Mouse (Mus musculus) intestine, embryonic 14.5 days (tissue): Measurements from ENCODE around the gene E2f7. TPM values are rescaled to one million over a fixed set of nuclear protein-coding genes. Genes with fewer than 3 reads are reported as not detected.

Experiments
- ATAC-seq: fragments of 200-750 bp; cut with Nextera tagmentation; replicated peaks from 2 replicates; pipeline ENCODE4 v1.8.0; 2017; ENCODE audit warnings: low read depth, moderate number of reproducible peaks, moderate TSS enrichment, moderate library complexity; ENCODE audit not compliant: low FRiP score, low TSS enrichment
- DNase-seq: peaks from one replicate; pipeline ENCODE4 v3.0.0-alpha.2; 2018; ENCODE audit warnings: low spot score
- H3K27ac ChIP-seq: fragments of 300-500 bp; sonication (generic); 2 replicates; pipeline ENCODE4 v1.5.1; 2014; ENCODE audit warnings: low read depth, mild to moderate bottlenecking, control low read depth
- H3K27me3 ChIP-seq: fragments of 300-500 bp; sonication (generic); replicated peaks from 2 replicates; pipeline ENCODE4 v1.6.1; 2014; ENCODE audit warnings: low read length, control low read depth; ENCODE audit not compliant: control insufficient read depth, insufficient read depth
- H3K36me3 ChIP-seq: fragments of 300-500 bp; sonication (generic); 2 replicates; pipeline ENCODE4 v1.6.1; 2014; ENCODE audit warnings: low read length, control low read depth; ENCODE audit not compliant: control insufficient read depth, insufficient read depth
- H3K4me1 ChIP-seq: fragments of 300-500 bp; sonication (generic); replicated peaks from 2 replicates; pipeline ENCODE4 v1.6.1; 2014; ENCODE audit warnings: low read length, control low read depth, mixed read lengths; ENCODE audit not compliant: control insufficient read depth, insufficient read depth
- H3K4me2 ChIP-seq: fragments of 300-500 bp; sonication (generic); 2 replicates; pipeline ENCODE4 v1.6.1; 2014; ENCODE audit warnings: low read length
- H3K4me3 ChIP-seq: fragments of 300-500 bp; sonication (generic); 2 replicates; pipeline ENCODE4 v1.5.1; 2014; ENCODE audit warnings: low read depth, low read length, control low read depth, mixed read lengths
- H3K9ac ChIP-seq: fragments of 300-500 bp; sonication (generic); 2 replicates; pipeline ENCODE4 v1.6.1; 2014; ENCODE audit warnings: mild to moderate bottlenecking, low read length
- H3K9me3 ChIP-seq: fragments of 300-500 bp; sonication (generic); 2 replicates; pipeline ENCODE4 v1.6.1; 2016; ENCODE audit warnings: low read length, control low read depth; ENCODE audit not compliant: control insufficient read depth
- WGBS: fragments of 180-500 bp; shearing (Covaris S2); extraction: QIAGEN DNeasy Blood & Tissue Kit; methylation state at CpG from one replicate; pipeline ENCODE4 v1.1.7; 2014; 5-methylcytosine and 5-hydroxymethylcytosine counted together
- polyA plus RNA-seq: library from polyadenylated mRNA; unstranded; fragments of >200 nt; fragmentation: Nextera tagmentation; extraction: Ambion mirVana; gene quantifications from 2 replicates; pipeline ENCODE4 v1.2.1, GENCODE M21; 2014

Gene E2f7
- polyA plus RNA-seq, 1 experiment from 2014 or later, result 22.2 TPM

GRCm38 (mm10) chr10:110810528-110810927 is 65.3 kb downstream of the E2f7 start:
- Histone ChIP-seq H3K4me1 (no peaks in the 10 kb centered on the region), H3K4me2 (no peak overlapping the region), H3K27ac (no peak overlapping the region), H3K9ac (no peak overlapping the region), H3K36me3 (no peaks in the 10 kb centered on the region), H3K4me3 (no peak overlapping the region), H3K9me3 (no peaks in the 10 kb centered on the region), H3K27me3 (no peaks in the 10 kb centered on the region)
- ATAC-seq (no peak), DNase-seq (no peak)
- 81% methylated on average over 2 of the region's 2 CpGs for WGBS

DNA sequence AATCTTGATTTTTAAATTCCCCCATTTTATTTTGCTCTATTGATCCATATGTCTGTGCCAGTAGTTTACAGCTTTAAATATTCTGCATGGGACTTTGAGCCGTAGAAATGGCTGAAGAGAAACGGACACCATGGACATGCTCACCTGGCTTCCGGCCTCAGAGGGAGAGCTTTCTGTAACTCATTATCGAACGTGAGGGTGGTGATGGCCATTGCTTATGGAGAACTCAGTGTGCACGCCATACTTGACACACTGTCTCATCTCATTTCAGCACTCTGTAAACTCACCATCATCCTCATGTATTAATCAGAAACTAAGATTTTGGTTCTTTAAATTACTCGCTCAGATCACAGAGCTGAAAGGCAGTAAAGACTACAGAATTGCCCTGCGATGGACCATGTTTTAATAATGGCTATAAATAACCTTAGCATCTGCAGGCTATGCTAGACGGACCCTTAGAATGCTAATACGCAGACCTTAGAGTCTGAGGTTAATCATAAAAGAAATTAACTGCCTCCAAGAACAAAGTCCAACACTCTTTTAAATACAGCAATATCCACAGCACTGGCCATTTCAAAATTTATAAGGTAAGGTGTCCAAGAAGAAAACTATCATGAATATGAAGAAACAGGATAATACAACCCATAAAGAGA is 66.1 kb downstream of the E2f7 start:
- no peak for DNase-seq
- no peak overlapping the region for H3K9ac ChIP-seq
- H3K4me1 ChIP-seq, result no peaks in the 10 kb centered on the region
- no peak; the same call in 1 of the 2 replicates for ATAC-seq
- H3K4me3 ChIP-seq, result no peak overlapping the region
- no peaks in the 10 kb centered on the region for H3K27me3 ChIP-seq
- H3K36me3 ChIP-seq, result no peaks in the 10 kb centered on the region
- H3K4me2 ChIP-seq, result no peak overlapping the region
- H3K9me3 ChIP-seq, result no peaks in the 10 kb centered on the region
- no peak overlapping the region for H3K27ac ChIP-seq
- 69% methylated on average over 10 of the region's 10 CpGs for WGBS

DNA sequence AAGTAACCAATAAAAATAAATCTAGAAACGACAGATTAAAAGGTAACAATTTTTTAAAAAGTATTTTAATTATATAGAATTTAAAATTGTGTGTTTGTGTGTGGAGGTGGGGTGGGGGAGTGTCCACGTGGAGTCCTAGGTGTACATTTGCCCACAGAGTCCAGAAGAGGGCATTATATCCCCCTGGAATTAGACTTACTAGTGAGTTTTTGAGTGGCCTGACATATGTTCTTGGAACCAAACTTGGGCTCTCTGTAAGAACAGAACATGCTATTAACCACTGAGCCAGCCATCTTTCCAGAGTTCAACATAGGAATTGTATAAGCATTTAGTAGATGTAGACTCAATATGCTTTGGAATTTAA is 66.6 kb downstream of the E2f7 start:
- Histone ChIP-seq H3K9ac (no peak overlapping the region), H3K4me3 (no peak overlapping the region), H3K4me1 (no peaks in the 10 kb centered on the region), H3K27ac (no peak overlapping the region), H3K9me3 (no peaks in the 10 kb centered on the region), H3K4me2 (no peak overlapping the region), H3K27me3 (no peaks in the 10 kb centered on the region), H3K36me3 (no peaks in the 10 kb centered on the region)
- DNase-seq (no peak), ATAC-seq (no peak; the same call in 1 of the 2 replicates)
- 59% methylated on average over 2 of the region's 2 CpGs for WGBS

DNA sequence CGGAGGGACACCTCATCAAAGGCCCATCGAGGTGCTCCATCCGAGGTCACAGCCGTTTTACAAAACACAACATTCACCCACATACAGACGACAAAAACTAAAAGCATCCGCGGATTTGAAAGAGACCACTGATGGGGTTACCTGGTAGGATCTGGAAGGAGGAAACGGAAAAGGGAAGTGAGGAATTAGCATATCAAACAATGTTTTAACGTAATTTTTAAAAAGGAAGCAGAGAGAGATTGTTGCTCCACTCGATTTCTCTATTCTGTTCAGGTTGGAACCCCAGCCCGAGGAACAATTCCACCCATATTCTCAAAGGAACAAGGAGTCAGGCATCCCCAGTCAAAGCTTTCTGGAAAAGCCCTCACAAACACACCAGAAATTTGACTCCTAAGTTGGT is 75.9 kb downstream of the E2f7 start:
- H3K9me3 ChIP-seq, result no peaks in the 10 kb centered on the region
- H3K4me2 ChIP-seq, result no peak overlapping the region
- H3K9ac ChIP-seq, result no peak overlapping the region
- no peaks in the 10 kb centered on the region for H3K36me3 ChIP-seq
- H3K27me3 ChIP-seq, result no peaks in the 10 kb centered on the region
- WGBS, result 77% methylated on average over 11 of the region's 11 CpGs
- ATAC-seq, result no peak
- DNase-seq, result no peak
- no peak overlapping the region for H3K27ac ChIP-seq
- no peak overlapping the region for H3K4me3 ChIP-seq
- H3K4me1 ChIP-seq, result no peaks in the 10 kb centered on the region

- 87% methylated on average over 3 of the region's 3 CpGs for WGBS
- H3K9me3 ChIP-seq, result no peaks in the 10 kb centered on the region
These were observed 76.5 kb downstream of the E2f7 start for GRCm38 (mm10) chr10:110821692-110822091.

DNA sequence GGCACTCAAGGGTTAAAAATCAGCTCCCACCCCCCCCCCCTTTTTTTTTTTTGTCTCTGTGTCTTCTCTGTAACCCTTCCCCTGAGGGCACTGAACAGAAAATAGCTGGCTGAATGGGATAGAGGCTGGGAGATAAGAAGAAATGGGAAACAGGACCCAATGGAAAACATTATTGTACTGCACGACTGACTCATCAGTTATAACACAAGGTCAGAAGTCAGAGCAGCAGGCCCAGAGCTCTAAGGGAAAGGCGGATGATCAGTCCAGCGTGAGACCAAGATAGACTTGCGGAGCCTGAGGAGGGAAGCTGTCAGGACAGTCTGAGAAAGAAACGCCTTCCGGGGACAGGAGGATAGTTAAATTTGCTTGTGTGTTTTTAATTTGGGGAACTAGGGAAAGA is 87.1 kb downstream of the E2f7 start:
- WGBS, result 39% methylated on average over 6 of the region's 6 CpGs
- Histone ChIP-seq H3K4me2 (no peak overlapping the region), H3K36me3 (no peaks in the 10 kb centered on the region), H3K9me3 (no peaks in the 10 kb centered on the region), H3K27me3 (no peaks in the 10 kb centered on the region), H3K9ac (no peak overlapping the region), H3K27ac (no peak overlapping the region), H3K4me1 (no peaks in the 10 kb centered on the region), H3K4me3 (no peak overlapping the region)
- DNase-seq (no peak), ATAC-seq (no peak)

More at GRCm38 (mm10) chr10:110821692-110822091, 76.5 kb downstream of the E2f7 start:
- DNase-seq, result no peak
- Histone ChIP-seq H3K9ac (no peak overlapping the region), H3K4me3 (no peak overlapping the region), H3K4me1 (no peaks in the 10 kb centered on the region), H3K36me3 (no peaks in the 10 kb centered on the region), H3K27ac (no peak overlapping the region), H3K4me2 (no peak overlapping the region), H3K27me3 (no peaks in the 10 kb centered on the region)
- ATAC-seq, result no peak

GRCm38 (mm10) chr10:110835115-110835806 is 90.0 kb downstream of the E2f7 start:
- Histone ChIP-seq H3K4me1 (no peaks in the 10 kb centered on the region), H3K27me3 (no peaks in the 10 kb centered on the region), H3K9ac (no peak overlapping the region), H3K4me3 (no peak overlapping the region), H3K9me3 (no peaks in the 10 kb centered on the region), H3K36me3 (no peaks in the 10 kb centered on the region), H3K4me2 (no peak overlapping the region), H3K27ac (no peak overlapping the region)
- DNase-seq (peak; percentile 24), ATAC-seq (no peak)
- 59% methylated on average over 6 of the region's 6 CpGs for WGBS
